Mouse (Mus musculus) forelimb bud, embryonic 11.5 days (tissue): ENCODE data around the gene Tepp.
A peak's percentile ranks its signal among the peaks of the same experiment; 100 is the strongest.

Experiments
- DNase-seq: peaks from one replicate; pipeline ENCODE4 v3.0.0-alpha.2; 2012; ENCODE audit warnings: low read depth, low spot score

Tepp gene

DNA sequence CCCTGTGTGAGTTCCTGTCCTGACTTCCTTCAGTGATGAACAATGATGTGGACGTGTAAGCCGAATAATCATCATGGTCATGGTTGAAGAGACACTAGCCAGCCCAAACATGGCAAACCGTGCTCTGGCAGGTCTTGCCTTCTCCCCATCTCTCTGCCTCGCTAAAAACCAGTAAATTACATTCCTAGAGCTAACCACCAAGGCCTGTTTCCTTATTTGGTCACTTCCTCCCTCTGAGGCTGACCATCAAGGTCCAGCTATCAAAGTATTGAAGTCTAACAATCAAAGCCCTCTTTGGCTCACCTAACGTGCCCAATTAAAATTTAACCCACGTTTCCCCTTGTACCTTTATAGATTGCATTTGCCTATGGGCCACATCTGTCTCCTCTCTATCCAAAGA lies 51.9 kb downstream of the Tepp start:
- no peak for DNase-seq

DNA sequence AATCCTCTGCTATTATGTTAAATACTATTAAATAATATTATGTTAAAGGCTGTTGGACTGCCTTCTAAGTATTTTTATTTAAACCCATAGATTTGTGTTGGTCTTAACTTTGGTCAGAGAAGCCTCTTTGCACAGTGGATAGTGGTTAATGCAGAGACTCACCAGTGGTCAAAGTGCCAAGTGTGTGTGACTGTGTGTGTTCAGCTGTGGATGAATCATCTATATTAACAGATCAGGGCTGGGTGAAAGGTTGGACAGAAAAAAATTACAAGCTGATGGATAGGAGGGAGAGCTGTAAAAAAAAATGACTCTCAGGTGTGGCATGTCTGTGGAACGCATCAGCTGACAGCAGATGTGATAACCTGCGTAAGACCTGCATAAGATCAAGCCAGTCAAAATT lies 53.5 kb downstream of the Tepp start:
- no peak for DNase-seq

DNA sequence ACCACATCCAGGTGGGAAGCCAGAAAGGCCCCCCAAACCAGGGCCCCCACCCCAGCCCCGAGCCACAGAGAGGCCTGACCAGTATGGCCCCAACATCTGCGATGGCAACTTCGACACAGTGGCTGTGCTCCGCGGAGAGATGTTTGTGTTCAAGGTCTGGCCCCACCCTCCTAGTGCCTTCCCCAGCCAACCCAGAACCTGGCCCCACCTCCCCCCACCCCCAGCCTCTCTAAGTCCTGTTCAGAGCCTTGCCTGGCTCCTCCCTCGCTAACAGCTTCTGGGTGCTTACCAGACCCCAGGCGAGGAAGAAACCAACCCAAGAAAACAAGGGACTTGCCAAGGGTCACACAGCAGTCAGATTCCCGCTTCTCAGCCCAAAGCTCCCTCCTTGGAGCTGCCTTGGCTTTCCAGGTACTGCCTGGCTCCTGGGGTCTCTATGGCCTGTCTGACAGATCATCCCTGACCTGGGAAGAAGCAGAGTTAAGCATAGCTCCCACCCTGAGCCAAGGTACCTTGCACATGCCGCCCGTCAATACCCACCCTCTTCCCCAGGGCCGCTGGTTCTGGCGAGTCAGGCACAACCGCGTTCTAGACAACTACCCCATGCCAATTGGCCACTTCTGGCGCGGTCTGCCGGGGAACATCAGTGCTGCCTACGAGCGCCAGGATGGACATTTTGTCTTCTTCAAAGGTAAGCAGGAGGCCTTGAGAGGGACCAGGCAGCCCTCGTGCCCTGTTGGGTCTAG lies 59.4 kb downstream of the Tepp start:
- DNase-seq: peak; percentile 42

DNA sequence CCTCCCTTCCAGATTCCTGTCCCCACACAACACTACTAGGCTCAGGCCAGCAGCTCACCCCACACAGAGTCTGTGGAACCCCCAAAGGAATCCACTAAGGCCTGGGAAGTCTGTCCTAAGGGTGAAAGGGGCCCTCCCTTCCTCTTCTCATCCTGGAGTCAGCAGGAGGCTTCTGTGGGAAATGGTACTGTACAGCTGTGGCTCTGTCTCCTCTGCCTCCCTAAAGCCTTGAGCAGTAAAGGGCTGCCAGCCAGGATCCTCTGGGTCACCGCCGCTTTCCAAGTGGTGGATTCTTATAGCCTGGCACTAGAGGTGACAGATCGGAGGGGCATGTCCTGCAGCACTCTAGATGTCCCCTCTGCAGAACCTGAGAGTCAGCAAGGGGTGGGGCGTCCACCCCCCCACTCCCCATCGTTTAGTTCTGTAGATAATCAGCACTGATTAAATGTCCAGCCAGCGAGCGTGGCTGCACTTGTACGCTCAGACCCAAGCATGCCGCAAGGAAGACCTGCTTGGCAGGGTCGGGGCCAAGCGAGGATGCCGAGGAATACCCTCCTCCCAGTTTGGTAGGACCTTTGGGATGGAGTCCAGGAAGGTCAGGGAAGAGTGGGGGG lies 63.1 kb downstream of the Tepp start:
- no peak for DNase-seq

DNA sequence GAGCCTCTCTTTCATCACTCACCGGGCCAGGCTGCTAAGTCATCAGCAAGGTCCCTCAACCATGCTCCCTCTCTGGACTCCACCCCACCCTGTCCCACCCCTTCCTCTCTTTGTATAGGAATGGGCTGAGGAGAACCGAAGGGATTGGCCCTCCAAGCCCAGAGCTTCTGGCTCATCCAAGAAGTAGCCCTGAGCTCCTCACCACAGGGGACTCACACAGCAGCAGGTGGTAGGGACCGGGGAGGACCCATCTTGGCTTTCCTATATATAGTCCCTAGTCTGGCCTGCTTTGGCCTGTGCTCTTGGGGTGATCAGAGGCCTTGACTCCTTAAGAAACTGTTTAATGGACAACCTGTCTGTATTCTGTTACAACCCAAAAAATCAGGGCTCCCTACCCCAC lies 64.1 kb downstream of the Tepp start:
- DNase-seq: no peak

DNA sequence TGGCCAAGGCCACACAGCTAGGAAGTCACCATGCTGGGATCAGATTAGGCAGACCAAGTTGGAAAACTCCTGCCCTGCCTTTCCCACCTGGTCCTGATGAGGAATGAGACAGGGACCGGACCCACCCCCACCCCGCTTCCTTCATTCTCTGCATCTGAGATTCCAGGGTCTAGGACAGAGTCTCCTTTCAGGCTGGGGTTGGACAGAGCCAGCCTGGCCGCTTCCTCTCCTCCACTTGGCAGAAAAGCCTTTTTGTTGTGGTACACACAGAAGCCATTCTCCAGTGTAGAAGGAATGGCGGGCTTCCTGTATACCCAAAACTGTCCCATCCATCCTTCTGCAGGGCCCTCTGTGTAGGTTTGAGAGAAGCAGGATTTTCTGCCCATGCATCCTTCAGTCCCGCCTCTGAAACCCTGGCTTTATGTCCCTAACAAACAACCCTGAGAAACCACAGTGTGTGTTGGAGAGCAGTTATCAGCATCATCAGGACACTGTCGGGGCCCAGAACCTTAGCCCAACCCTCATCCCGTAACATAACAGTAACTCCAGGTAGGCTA lies 65.1 kb downstream of the Tepp start:
- no peak for DNase-seq
